Mouse (Mus musculus): Measurements from ENCODE around the gene Lrrc28. TPM values are rescaled to one million over a fixed set of nuclear protein-coding genes. Genes with fewer than 3 reads are reported as not detected.

Lrrc28 gene
- polyA plus RNA-seq, 1 experiment = 9.1 TPM

DNA sequence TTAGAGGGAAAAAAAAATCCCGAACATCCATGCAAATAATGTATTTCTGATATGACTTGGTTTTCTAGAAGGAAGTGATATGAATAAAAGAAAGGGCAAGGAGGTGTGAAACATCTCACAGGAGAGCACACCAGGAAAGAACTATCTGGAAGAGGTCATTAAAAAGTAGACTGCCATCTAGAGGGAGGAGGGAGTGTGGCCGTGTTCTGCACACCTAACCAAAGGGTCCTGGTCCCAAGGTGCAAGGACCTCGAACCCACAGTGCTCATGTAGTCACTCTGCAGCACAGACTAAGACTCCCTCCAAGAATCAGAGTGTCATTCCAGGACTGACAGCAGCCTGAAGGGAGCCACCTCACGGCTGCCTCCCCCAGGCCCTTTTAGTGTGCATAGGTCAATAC is 124.1 kb downstream of the Lrrc28 start:
- no peaks in the 10 kb centered on the region for H3K79me2 ChIP-seq (ENCODE audit: control insufficient read depth, insufficient read depth)
- no peaks in the 10 kb centered on the region for H3K36me3 ChIP-seq (ENCODE audit: control insufficient read depth, insufficient read depth)
- no peak for TF ChIP-seq CEBPB (IDR thresholded peaks at IDR 0.05; ENCODE audit: low read depth)
- TF ChIP-seq FOSL1 (IDR thresholded peaks at IDR 0.05; ENCODE audit: insufficient read depth, low read length, poor library complexity, severe bottlenecking) = no peak
- TF ChIP-seq MYOG (IDR thresholded peaks at IDR 0.05; ENCODE audit: control insufficient read depth, extremely low read depth, insufficient read length) = no peak
- no peak for TF ChIP-seq MAX (IDR thresholded peaks at IDR 0.05)
- no peak for TF ChIP-seq USF1 (IDR thresholded peaks at IDR 0.05; ENCODE audit: low read depth)
- TF ChIP-seq MYOD1 (IDR thresholded peaks at IDR 0.05; ENCODE audit: control insufficient read depth, insufficient read length, low read depth) = no peak
- no peak for TF ChIP-seq CTCF (IDR thresholded peaks at IDR 0.05; ENCODE audit: control insufficient read depth, insufficient read depth, insufficient read length)
- no peaks in the 10 kb centered on the region for H3K79me3 ChIP-seq (ENCODE audit: low read depth)
- no peak overlapping the region for H3K4me3 ChIP-seq (ENCODE audit: insufficient read depth, poor library complexity, severe bottlenecking)
- H3ac ChIP-seq (ENCODE audit: control insufficient read depth, insufficient read length, low read depth) = no peak overlapping the region
- H3K27me3 ChIP-seq (ENCODE audit: control insufficient read depth, insufficient read depth, insufficient read length) = no peaks in the 10 kb centered on the region

- Histone ChIP-seq H3K4me3 (ENCODE audit: insufficient read depth, poor library complexity, severe bottlenecking) (no peak overlapping the region), H3K79me3 (ENCODE audit: low read depth) (no peaks in the 10 kb centered on the region), H3K27me3 (ENCODE audit: control insufficient read depth, insufficient read depth, insufficient read length) (no peaks in the 10 kb centered on the region), H3K36me3 (ENCODE audit: control insufficient read depth, insufficient read depth) (no peaks in the 10 kb centered on the region), H3K79me2 (ENCODE audit: control insufficient read depth, insufficient read depth) (no peaks in the 10 kb centered on the region), H3ac (ENCODE audit: control insufficient read depth, insufficient read length, low read depth) (no peak overlapping the region)
- TF ChIP-seq MYOG (IDR thresholded peaks at IDR 0.05; ENCODE audit: control insufficient read depth, extremely low read depth, insufficient read length) (no peak), MAX (IDR thresholded peaks at IDR 0.05) (no peak), FOSL1 (IDR thresholded peaks at IDR 0.05; ENCODE audit: insufficient read depth, low read length, poor library complexity, severe bottlenecking) (no peak), MYOD1 (IDR thresholded peaks at IDR 0.05; ENCODE audit: control insufficient read depth, insufficient read length, low read depth) (no peak), CTCF (IDR thresholded peaks at IDR 0.05; ENCODE audit: control insufficient read depth, insufficient read depth, insufficient read length) (no peak)
These were observed 125.1 kb downstream of the Lrrc28 start for GRCm38 (mm10) chr7:67520001-67520400.

DNA sequence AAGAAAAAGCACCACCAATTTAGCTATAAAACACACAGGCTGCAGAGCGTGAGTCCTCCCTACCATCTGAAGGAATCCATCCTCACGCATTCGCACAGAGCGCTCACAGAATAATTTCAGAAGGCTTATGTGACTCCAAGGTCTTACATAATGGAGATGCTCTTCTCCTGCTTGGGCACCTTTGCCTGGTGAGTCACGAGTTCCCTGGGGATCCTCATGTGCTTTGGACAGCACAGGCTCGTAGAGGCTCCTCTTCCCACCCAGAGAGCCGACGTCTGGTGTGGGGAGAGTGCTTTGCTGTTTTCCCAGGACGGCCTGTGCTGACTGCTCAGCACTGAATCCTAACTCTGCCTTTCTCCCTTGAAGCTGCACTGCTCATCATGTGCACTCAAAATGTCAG is 129.4 kb downstream of the Lrrc28 start:
- Histone ChIP-seq H3K27me3 (ENCODE audit: control insufficient read depth, insufficient read depth, insufficient read length) (no peaks in the 10 kb centered on the region), H3K36me3 (ENCODE audit: control insufficient read depth, insufficient read depth) (no peaks in the 10 kb centered on the region), H3K4me3 (ENCODE audit: insufficient read depth, poor library complexity, severe bottlenecking) (no peak overlapping the region), H3K79me2 (ENCODE audit: control insufficient read depth, insufficient read depth) (no peaks in the 10 kb centered on the region), H3K79me3 (ENCODE audit: low read depth) (no peaks in the 10 kb centered on the region), H3ac (ENCODE audit: control insufficient read depth, insufficient read length, low read depth) (no peak overlapping the region)
- TF ChIP-seq CEBPB (IDR thresholded peaks at IDR 0.05; ENCODE audit: low read depth) (no peak), USF1 (IDR thresholded peaks at IDR 0.05; ENCODE audit: low read depth) (no peak), MAX (IDR thresholded peaks at IDR 0.05) (no peak), MYOG (IDR thresholded peaks at IDR 0.05; ENCODE audit: control insufficient read depth, extremely low read depth, insufficient read length) (no peak), CTCF (IDR thresholded peaks at IDR 0.05; ENCODE audit: control insufficient read depth, insufficient read depth, insufficient read length) (no peak), FOSL1 (IDR thresholded peaks at IDR 0.05; ENCODE audit: insufficient read depth, low read length, poor library complexity, severe bottlenecking) (no peak), MYOD1 (IDR thresholded peaks at IDR 0.05; ENCODE audit: control insufficient read depth, insufficient read length, low read depth) (no peak)

DNA sequence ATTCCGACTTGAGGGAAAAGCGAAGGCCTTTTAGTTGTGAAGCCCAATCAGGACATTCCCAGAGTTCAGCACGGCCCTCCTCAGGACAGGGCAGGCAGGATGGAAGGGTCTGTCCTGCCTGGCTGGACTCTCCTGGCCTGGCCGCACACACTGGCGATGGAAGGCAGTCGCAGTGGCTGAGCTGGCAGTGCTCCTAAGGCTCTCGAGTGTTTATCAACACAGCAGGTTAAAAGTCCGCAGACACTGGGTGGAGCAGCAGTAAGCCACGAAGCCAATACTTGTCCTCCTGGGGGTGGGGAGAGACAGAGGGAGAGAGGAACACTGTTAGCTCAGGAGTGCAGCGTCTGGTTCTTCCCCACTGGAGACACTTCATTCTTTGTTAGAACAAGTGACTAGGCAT is 130.2 kb downstream of the Lrrc28 start:
- TF ChIP-seq CTCF (IDR thresholded peaks at IDR 0.05; ENCODE audit: control insufficient read depth, insufficient read depth, insufficient read length) (no peak), MAX (IDR thresholded peaks at IDR 0.05) (no peak), FOSL1 (IDR thresholded peaks at IDR 0.05; ENCODE audit: insufficient read depth, low read length, poor library complexity, severe bottlenecking) (no peak), MYOG (IDR thresholded peaks at IDR 0.05; ENCODE audit: control insufficient read depth, extremely low read depth, insufficient read length) (no peak), MYOD1 (IDR thresholded peaks at IDR 0.05; ENCODE audit: control insufficient read depth, insufficient read length, low read depth) (no peak), USF1 (IDR thresholded peaks at IDR 0.05; ENCODE audit: low read depth) (no peak), CEBPB (IDR thresholded peaks at IDR 0.05; ENCODE audit: low read depth) (no peak)
- no peak overlapping the region for H3K4me3 ChIP-seq (ENCODE audit: insufficient read depth, poor library complexity, severe bottlenecking)
- H3K36me3 ChIP-seq (ENCODE audit: control insufficient read depth, insufficient read depth) = no peaks in the 10 kb centered on the region
- no peaks in the 10 kb centered on the region for H3K79me2 ChIP-seq (ENCODE audit: control insufficient read depth, insufficient read depth)
- H3K79me3 ChIP-seq (ENCODE audit: low read depth) = no peaks in the 10 kb centered on the region
- H3K27me3 ChIP-seq (ENCODE audit: control insufficient read depth, insufficient read depth, insufficient read length) = no peaks in the 10 kb centered on the region
- no peak overlapping the region for H3ac ChIP-seq (ENCODE audit: control insufficient read depth, insufficient read length, low read depth)

DNA sequence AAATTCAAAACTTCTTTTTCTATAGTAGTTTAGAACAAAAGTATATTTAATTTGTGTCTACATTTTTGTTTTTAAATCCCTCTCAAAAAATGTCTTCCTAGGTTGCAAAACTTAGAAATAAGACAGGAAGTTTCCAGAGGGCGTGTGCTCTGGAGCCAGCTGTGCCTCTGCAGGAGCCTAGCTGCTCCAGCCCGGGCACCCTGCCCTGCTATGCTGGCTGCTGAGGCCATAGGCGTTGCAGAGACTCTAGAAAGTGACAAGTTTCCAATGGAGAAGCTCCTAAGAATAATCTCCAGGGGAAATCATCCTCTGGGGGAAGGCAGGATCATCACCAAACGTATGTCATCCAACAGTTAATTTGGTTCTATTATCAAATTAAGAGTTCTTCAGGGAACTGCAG is 130.7 kb downstream of the Lrrc28 start:
- H3K36me3 ChIP-seq (ENCODE audit: control insufficient read depth, insufficient read depth) = no peaks in the 10 kb centered on the region
- TF ChIP-seq CEBPB (IDR thresholded peaks at IDR 0.05; ENCODE audit: low read depth) = no peak
- TF ChIP-seq CTCF (IDR thresholded peaks at IDR 0.05; ENCODE audit: control insufficient read depth, insufficient read depth, insufficient read length) = no peak
- TF ChIP-seq USF1 (IDR thresholded peaks at IDR 0.05; ENCODE audit: low read depth) = no peak
- TF ChIP-seq MYOG (IDR thresholded peaks at IDR 0.05; ENCODE audit: control insufficient read depth, extremely low read depth, insufficient read length) = no peak
- TF ChIP-seq FOSL1 (IDR thresholded peaks at IDR 0.05; ENCODE audit: insufficient read depth, low read length, poor library complexity, severe bottlenecking) = no peak
- TF ChIP-seq MAX (IDR thresholded peaks at IDR 0.05) = no peak
- no peak for TF ChIP-seq MYOD1 (IDR thresholded peaks at IDR 0.05; ENCODE audit: control insufficient read depth, insufficient read length, low read depth)
- no peak overlapping the region for H3K4me3 ChIP-seq (ENCODE audit: insufficient read depth, poor library complexity, severe bottlenecking)
- H3ac ChIP-seq (ENCODE audit: control insufficient read depth, insufficient read length, low read depth) = no peak overlapping the region
- no peaks in the 10 kb centered on the region for H3K79me2 ChIP-seq (ENCODE audit: control insufficient read depth, insufficient read depth)
- H3K27me3 ChIP-seq (ENCODE audit: control insufficient read depth, insufficient read depth, insufficient read length) = no peaks in the 10 kb centered on the region
- H3K79me3 ChIP-seq (ENCODE audit: low read depth) = no peaks in the 10 kb centered on the region

GRCm38 (mm10) chr7:67513656-67514055 is 131.4 kb downstream of the Lrrc28 start:
- no peaks in the 10 kb centered on the region for H3K79me3 ChIP-seq (ENCODE audit: low read depth)
- no peak for TF ChIP-seq USF1 (IDR thresholded peaks at IDR 0.05; ENCODE audit: low read depth)
- no peak for TF ChIP-seq CTCF (IDR thresholded peaks at IDR 0.05; ENCODE audit: control insufficient read depth, insufficient read depth, insufficient read length)
- TF ChIP-seq FOSL1 (IDR thresholded peaks at IDR 0.05; ENCODE audit: insufficient read depth, low read length, poor library complexity, severe bottlenecking) = no peak
- TF ChIP-seq CEBPB (IDR thresholded peaks at IDR 0.05; ENCODE audit: low read depth) = no peak
- no peak for TF ChIP-seq MYOD1 (IDR thresholded peaks at IDR 0.05; ENCODE audit: control insufficient read depth, insufficient read length, low read depth)
- no peak for TF ChIP-seq MAX (IDR thresholded peaks at IDR 0.05)
- TF ChIP-seq MYOG (IDR thresholded peaks at IDR 0.05; ENCODE audit: control insufficient read depth, extremely low read depth, insufficient read length) = no peak
- H3K36me3 ChIP-seq (ENCODE audit: control insufficient read depth, insufficient read depth) = no peaks in the 10 kb centered on the region
- H3K27me3 ChIP-seq (ENCODE audit: control insufficient read depth, insufficient read depth, insufficient read length) = no peaks in the 10 kb centered on the region
- no peak overlapping the region for H3K4me3 ChIP-seq (ENCODE audit: insufficient read depth, poor library complexity, severe bottlenecking)
- H3K79me2 ChIP-seq (ENCODE audit: control insufficient read depth, insufficient read depth) = no peaks in the 10 kb centered on the region
- no peak overlapping the region for H3ac ChIP-seq (ENCODE audit: control insufficient read depth, insufficient read length, low read depth)
